Mouse (Mus musculus) kidney, embryonic 15.5 days (tissue): Measurements from ENCODE around the gene Prr3. TPM values are rescaled to one million over a fixed set of nuclear protein-coding genes. Genes with fewer than 3 reads are reported as not detected.

Source experiments
- ATAC-seq: fragments of 200-750 bp; cut with Nextera tagmentation; replicated peaks from 2 replicates; pipeline ENCODE4 v1.8.0; 2017; ENCODE audit warnings: moderate TSS enrichment; ENCODE audit not compliant: low FRiP score
- H3K27ac ChIP-seq: fragments of 300-500 bp; sonication (generic); 2 replicates; pipeline ENCODE4 v1.5.1; 2015; ENCODE audit warnings: mild to moderate bottlenecking, inconsistent platforms
- H3K27me3 ChIP-seq: fragments of 300-500 bp; sonication (generic); 2 replicates; pipeline ENCODE4 v1.6.1; 2015; ENCODE audit warnings: inconsistent platforms
- H3K36me3 ChIP-seq: fragments of 300-500 bp; sonication (generic); 2 replicates; pipeline ENCODE4 v1.6.1; 2015; ENCODE audit warnings: inconsistent platforms
- H3K4me1 ChIP-seq: fragments of 300-500 bp; sonication (generic); 2 replicates; pipeline ENCODE4 v1.6.1; 2015; ENCODE audit warnings: inconsistent platforms
- H3K4me2 ChIP-seq: fragments of 300-500 bp; sonication (generic); 2 replicates; pipeline ENCODE4 v1.6.1; 2015; ENCODE audit warnings: moderate library complexity, mild to moderate bottlenecking, inconsistent platforms
- H3K4me3 ChIP-seq: fragments of 300-500 bp; sonication (generic); replicated peaks from 2 replicates; pipeline ENCODE4 v1.5.1; 2015; ENCODE audit warnings: mild to moderate bottlenecking, inconsistent platforms
- H3K9ac ChIP-seq: fragments of 300-500 bp; sonication (generic); 2 replicates; pipeline ENCODE4 v1.6.1; 2015; ENCODE audit warnings: mild to moderate bottlenecking, inconsistent platforms
- H3K9me3 ChIP-seq: fragments of 300-500 bp; sonication (generic); replicated peaks from 2 replicates; pipeline ENCODE4 v1.6.1; 2016; ENCODE audit warnings: inconsistent platforms
- WGBS: fragments of 180-500 bp; shearing (Covaris S2); methylation state at CpG from one replicate; pipeline ENCODE4 v1.1.7; 2015; ENCODE audit warnings: mixed read lengths; 5-methylcytosine and 5-hydroxymethylcytosine counted together
- polyA plus RNA-seq: library from polyadenylated mRNA; unstranded; fragments of >200 nt; fragmentation: Nextera tagmentation; extraction: Ambion mirVana; gene quantifications from 2 replicates; pipeline ENCODE4 v1.2.1, GENCODE M21; 2015

Gene Prr3
- 41.5 and 42.5 TPM in 2 replicates for polyA plus RNA-seq

DNA sequence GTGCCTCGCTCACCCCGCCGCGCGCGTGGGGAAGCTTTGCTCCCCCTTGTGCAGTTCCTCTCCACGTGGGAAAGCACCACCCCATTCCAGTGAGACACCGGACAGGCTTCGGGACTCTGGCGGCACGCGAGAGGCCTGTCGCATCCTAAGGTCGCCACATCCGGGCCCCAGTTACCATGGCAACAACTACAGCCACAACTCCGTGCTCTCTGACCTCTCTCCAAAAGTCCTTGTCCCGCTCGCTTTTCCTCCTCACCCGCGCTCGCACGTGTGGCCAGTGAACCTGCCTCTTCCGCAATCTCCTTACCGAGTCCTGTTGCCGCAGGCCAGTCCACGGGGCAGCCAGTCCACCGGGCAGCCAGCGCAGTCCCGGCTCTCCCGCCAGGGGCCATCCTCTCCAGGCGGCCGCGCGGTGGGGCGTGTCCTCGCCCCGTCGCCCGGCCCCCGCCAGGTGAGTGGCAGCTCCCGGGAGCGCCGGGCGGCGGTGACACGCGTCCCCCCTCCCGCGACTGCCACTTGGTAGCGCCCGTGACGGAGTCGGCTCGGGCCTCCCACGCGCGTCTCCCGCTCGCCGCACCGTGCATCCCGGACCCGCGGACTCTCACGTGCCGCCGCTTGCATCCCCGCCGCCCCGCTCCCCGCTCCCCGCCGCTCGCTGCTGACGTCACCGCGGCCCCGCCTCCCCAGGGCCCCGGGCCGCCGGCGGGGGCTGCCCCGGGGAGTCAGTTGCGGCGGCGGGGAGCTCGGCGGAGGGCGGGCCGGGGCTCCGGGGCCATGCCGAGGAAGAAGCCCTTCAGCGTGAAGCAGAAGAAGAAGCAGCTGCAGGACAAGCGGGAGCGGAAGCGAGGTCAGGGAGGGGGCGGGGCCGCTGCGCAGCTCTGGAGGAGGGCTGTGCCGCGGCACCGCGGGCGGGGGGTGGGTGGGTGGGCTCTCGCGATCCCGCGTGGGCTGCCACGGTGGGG lies at the start of gene Prr3, which contains the start of gene Gnl1:
TSS of gene Prr3 (minus strand) at position 836 of the 962 bp plus-strand sequence.
TSS of gene Gnl1 (plus strand) at position 451 of the 962 bp plus-strand sequence.
- Histone ChIP-seq H3K9ac (peak within 1 kb of the TSS; percentile 86), H3K4me2 (peak within 1 kb of the TSS; percentile 71), H3K4me3 (peak within 1 kb of the TSS; percentile 78), H3K36me3 (peaks cover 48% of the 10 kb centered on the region), H3K9me3 (no peaks in the 10 kb centered on the region), H3K27ac (peak within 1 kb of the TSS; percentile 96), H3K4me1 (peaks cover 18% of the 10 kb centered on the region), H3K27me3 (no peaks in the 10 kb centered on the region)
- ATAC-seq, result peak; percentile 89
- WGBS, result under 1% methylated on average over 98 of the region's 109 CpGs

DNA sequence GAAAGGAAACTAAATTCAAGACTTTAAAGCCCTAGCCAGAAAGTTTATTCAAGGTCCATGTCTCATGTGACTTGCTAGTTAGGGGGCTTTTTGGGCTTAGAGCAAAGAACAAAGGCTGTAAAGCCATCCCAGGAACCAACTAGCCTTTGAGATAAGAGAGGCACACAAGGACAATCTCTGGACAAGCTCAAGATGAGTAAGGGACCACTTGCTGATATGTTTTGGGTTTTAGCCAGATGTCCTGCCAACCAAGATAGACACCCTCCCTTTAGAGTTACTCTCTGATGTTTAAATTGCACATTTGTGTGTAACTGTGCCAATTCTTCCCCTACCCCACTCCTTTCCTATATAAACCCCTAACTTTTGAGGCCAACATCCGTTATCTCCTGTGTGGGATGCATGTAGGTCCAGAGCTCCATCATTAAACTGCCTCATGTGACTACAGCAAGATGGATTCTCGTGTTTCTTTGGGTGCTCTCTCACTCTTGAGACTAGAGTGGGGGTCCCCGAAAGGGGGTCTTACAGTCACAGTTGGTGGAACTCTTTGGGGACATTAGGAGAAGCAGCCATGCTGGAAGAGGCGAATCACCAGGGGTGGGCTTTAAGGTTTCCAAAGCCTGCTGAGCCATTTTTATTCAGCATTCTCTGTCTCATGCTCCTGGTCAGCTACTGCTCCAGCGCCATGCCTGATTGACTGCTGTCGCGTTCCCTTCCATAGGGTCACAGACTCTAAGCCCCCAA lies 49.0 kb upstream of the Prr3 start:
- Histone ChIP-seq H3K27ac (no peak overlapping the region), H3K9me3 (no peaks in the 10 kb centered on the region), H3K4me1 (peaks cover 13% of the 10 kb centered on the region), H3K4me3 (no peak overlapping the region), H3K27me3 (peaks cover 4% of the 10 kb centered on the region; the same call in 1 of the 2 replicates), H3K9ac (no peak overlapping the region), H3K36me3 (no peaks in the 10 kb centered on the region), H3K4me2 (no peak overlapping the region)
- WGBS, result 75% methylated on average over 7 of the region's 7 CpGs
- ATAC-seq, result no peak

DNA sequence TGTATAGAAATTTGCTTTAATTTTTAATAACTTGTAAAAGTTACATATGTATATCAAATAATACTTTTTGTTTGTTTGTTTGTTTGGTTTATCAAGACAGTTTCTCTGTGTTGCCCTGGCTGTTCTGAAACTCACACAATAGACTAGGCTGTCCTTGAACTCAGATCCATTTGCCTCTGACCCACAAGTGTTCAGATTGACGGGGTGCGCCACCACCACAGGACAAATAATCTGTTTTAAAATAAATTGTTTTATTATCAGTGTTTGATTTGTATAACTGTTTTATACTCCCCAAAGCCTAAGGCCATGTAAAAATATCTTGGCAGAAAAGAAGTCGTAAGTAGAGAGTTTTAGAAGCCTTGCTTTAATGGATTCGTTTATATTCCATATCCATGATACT lies 47.6 kb upstream of the Prr3 start:
- WGBS, result 91% methylated on average over 4 of the region's 4 CpGs
- Histone ChIP-seq H3K9ac (no peak overlapping the region), H3K36me3 (no peaks in the 10 kb centered on the region)

DNA sequence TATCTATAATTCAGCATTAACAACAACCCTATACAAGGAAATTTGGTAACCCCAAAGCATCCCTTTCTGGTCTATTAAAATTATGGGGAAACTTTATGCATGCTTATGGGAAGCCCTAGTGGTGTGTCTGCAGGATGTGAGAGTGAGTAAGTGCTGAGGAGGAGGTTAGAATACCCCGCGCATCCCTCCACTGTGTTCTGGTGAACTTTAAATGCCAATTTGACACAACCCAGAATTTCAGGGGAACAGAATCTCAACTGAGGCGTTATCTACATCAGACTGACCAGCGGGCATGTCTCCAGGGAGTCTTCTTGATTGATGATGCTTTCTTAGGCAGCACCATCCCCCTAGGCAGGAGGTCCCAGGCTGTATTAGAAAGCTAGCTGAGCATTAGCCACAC lies 45.9 kb upstream of the Prr3 start:
- Histone ChIP-seq H3K4me3 (no peak overlapping the region), H3K27me3 (no peaks in the 10 kb centered on the region), H3K4me2 (no peak overlapping the region), H3K9me3 (no peaks in the 10 kb centered on the region), H3K4me1 (peaks cover 17% of the 10 kb centered on the region), H3K36me3 (no peaks in the 10 kb centered on the region), H3K9ac (no peak overlapping the region), H3K27ac (no peak overlapping the region)
- ATAC-seq, result no peak
- 70% methylated on average over 4 of the region's 4 CpGs for WGBS

More for the DNA sequence above, 47.6 kb upstream of the Prr3 start:
- no peak for ATAC-seq
- no peak overlapping the region for H3K4me3 ChIP-seq
- H3K4me1 ChIP-seq, result peaks cover 24% of the 10 kb centered on the region
- no peak overlapping the region for H3K27ac ChIP-seq
- no peak overlapping the region for H3K4me2 ChIP-seq
- H3K9me3 ChIP-seq, result no peaks in the 10 kb centered on the region
- peaks cover 4% of the 10 kb centered on the region; the same call in 1 of the 2 replicates for H3K27me3 ChIP-seq

DNA sequence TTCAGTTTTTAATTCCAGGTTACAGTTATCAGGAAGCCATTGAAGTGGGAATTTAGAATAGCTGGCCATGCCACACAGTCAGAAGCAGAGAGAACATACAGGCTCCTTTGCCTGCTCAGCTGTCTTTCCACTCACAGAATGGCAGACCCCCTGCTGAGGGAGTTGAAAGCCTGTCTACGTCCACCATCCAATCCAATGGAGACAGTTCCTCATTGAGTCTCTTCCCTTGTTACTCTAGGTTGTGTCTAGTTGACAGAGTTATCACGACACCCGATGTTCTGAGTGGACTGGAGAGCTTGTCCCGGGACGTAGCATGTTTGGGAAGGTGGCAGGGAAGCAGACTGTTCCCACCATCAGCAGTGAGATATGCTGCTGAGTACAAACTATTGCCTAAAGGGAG lies 45.2 kb upstream of the Prr3 start:
- H3K4me2 ChIP-seq, result no peak overlapping the region
- peaks cover 17% of the 10 kb centered on the region for H3K4me1 ChIP-seq
- no peak overlapping the region for H3K27ac ChIP-seq
- H3K9me3 ChIP-seq, result no peaks in the 10 kb centered on the region; the same call in 1 of the 2 replicates
- H3K27me3 ChIP-seq, result no peaks in the 10 kb centered on the region
- 80% methylated on average over 5 of the region's 5 CpGs for WGBS
- H3K36me3 ChIP-seq, result no peaks in the 10 kb centered on the region
- ATAC-seq, result no peak
- no peak overlapping the region for H3K9ac ChIP-seq
- no peak overlapping the region for H3K4me3 ChIP-seq

DNA sequence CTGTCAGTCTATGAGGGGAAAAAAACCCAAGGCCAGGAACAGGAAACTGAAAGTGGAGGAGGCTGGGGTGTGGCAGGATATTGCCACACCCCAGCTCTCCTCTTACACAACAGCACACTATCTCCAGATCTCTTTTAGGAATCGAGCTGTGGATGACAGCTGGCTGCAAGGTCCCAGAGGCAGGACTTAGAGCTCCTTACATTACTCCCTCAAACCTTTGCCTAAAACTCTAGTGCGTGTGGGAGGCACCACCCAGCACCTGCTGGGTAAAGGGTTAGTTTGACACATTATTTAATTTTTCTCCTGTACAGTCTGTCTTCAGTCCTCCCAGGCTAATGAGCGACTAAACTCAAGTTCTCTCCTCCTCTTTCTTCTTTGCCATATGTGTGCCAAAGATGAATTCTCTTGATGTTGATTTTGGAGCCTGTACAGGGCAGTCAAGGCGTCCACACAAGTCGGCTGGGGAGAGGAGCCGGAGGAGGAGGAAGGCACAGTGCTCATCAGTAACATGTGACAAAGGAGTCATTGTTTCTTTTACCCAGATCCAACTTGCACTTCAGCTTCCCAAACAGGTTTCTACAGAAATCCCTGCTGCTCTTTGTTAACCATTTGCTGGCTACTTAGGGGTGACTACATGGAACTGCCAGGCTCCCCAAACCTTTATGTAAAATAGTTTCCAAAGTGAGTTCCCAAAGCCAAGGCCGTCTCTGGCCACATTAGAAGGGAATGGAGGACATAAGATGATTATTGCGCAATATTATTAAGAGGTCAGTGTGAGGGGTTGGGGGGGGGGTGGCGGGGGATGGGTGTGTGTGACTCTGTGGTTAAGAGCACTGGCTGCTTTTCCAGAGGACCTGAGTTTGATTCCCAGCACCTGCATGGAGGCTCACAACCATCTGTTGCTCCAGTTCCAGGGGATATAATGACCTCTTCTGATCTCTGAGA lies 43.9 kb upstream of the Prr3 start:
- Histone ChIP-seq H3K36me3 (no peaks in the 10 kb centered on the region), H3K4me1 (peaks cover 17% of the 10 kb centered on the region), H3K9ac (no peak overlapping the region), H3K27me3 (no peaks in the 10 kb centered on the region), H3K9me3 (no peaks in the 10 kb centered on the region; the same call in 1 of the 2 replicates), H3K4me2 (peak overlapping the region; percentile 21; the same call in 1 of the 2 replicates), H3K27ac (peak overlapping the region; percentile 54), H3K4me3 (no peak overlapping the region)
- no peak for ATAC-seq
- 48% methylated on average over 9 of the region's 9 CpGs for WGBS

DNA sequence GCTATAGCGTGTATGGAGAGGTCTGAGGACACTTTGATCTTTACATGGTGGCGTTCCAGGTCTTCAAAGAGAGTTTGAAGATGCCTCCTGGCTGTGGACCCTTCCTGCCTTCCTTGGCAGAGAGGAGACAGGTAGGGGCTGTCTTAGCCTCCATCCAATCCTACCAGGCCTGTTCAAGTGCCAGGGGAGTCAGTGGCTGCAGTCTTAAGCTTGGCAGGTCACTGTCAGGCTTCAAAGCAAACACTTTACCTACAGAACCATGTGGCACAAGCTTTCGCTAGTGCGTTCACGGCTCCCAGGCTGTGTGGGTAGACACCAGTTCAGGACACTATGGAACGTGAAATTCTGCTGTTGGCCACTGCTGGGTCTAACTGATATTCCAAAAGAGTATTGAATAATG lies 42.9 kb upstream of the Prr3 start:
- WGBS, result 89% methylated on average over 6 of the region's 6 CpGs
- Histone ChIP-seq H3K9me3 (no peaks in the 10 kb centered on the region; the same call in 1 of the 2 replicates), H3K4me2 (no peak overlapping the region), H3K4me3 (no peak overlapping the region), H3K27ac (no peak overlapping the region), H3K4me1 (peaks cover 17% of the 10 kb centered on the region), H3K27me3 (no peaks in the 10 kb centered on the region), H3K36me3 (no peaks in the 10 kb centered on the region), H3K9ac (no peak overlapping the region)
- ATAC-seq, result no peak

DNA sequence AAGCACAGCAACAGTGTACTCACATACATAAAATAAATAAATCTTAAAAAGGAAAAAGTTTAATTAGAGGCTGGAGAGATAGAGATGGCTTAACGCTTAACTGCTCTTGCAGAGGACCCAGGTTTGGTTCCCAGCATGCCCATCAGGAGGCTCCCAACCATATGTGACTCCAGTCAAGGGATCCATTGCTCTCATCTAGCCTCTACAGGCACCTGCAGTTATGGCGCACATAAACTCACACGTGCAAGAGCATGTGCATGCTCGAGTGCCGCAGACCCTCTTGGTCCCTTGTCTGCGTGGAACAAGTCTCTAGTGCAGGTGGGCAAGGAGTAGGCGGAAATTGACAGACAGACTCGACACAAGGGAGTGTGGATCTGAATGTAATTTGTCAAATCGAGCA lies 42.1 kb upstream of the Prr3 start:
- H3K9me3 ChIP-seq, result no peaks in the 10 kb centered on the region; the same call in 1 of the 2 replicates
- no peak overlapping the region for H3K4me2 ChIP-seq
- H3K27ac ChIP-seq, result no peak overlapping the region
- H3K4me1 ChIP-seq, result peaks cover 17% of the 10 kb centered on the region
- no peaks in the 10 kb centered on the region for H3K27me3 ChIP-seq
- H3K36me3 ChIP-seq, result no peaks in the 10 kb centered on the region
- WGBS, result 94% methylated on average over 9 of the region's 9 CpGs
- ATAC-seq, result no peak
- H3K4me3 ChIP-seq, result no peak overlapping the region
- H3K9ac ChIP-seq, result no peak overlapping the region

DNA sequence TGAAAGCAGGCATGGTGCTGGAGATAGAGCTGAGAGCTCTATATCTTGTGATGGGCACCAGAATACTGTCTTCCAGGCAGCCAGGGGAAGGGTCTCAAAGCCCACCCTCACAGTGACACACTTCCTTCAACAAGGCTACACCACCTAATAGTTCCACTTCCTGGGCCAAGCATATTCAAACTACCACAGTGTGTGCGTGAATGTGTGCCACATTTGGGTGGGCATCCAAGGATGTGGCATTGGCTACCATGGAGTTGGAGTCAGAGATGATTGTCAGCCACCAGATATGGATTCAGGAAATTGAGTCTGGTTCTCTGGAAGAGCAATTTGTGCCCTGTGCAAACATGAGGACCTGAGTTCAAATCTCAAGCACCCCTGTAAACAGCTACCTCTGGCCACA lies 41.3 kb upstream of the Prr3 start:
- Histone ChIP-seq H3K9ac (no peak overlapping the region), H3K4me3 (no peak overlapping the region), H3K36me3 (no peaks in the 10 kb centered on the region), H3K9me3 (no peaks in the 10 kb centered on the region; the same call in 1 of the 2 replicates), H3K4me1 (peaks cover 17% of the 10 kb centered on the region), H3K27ac (no peak overlapping the region), H3K27me3 (no peaks in the 10 kb centered on the region), H3K4me2 (no peak overlapping the region)
- ATAC-seq, result no peak
- 91% methylated on average over 1 of the region's 1 CpGs for WGBS

DNA sequence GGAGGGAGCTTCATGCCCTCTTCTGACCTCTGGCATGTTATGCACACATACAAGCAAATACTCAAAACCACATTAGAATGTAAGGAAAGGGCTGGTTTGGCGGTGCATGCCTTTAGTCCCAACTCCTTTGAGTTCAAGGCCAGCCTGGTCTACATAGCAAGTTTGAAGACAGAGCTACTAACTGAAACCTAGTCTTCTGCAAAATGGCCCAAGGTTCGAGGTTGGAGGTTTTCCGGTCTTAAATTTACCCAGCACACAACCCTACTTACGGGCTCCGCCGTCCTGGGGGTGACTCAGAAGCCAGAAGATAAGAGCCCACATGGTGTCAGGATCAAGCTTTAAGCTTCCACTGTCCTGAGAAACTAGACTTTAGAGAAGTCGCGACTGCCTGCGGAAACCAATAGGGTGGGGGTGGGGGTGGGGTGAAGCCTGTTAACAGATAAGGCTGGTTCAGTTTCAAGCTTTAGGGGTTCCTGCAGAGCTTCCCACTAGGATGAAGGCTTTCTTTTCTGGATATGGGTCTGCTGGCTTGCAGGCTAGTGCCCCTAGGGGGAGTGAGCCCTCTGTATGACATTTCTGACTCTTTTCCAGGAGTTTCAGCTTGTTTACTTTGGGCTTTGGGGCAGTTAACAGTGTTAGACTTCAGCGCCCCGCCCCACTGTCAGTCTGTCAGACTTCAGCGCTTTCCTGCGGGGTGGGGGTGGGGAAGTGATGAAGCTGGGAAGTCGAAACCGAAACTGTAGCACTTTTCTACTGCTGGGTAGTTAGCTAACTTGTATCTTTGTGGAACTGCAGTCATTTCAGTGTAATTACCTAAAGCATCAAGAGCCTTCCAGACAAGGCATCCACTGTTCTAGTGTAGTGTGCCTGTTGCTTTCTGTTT lies 40.4 kb upstream of the Prr3 start, which contains the start of gene H2-T24:
TSS of gene H2-T24 (minus strand) at position 370 of the 883 bp plus-strand sequence.
- peaks cover 17% of the 10 kb centered on the region for H3K4me1 ChIP-seq
- H3K27ac ChIP-seq, result no peak within 1 kb of the TSS
- no peaks in the 10 kb centered on the region for H3K27me3 ChIP-seq
- peak within 1 kb of the TSS; percentile 5; the same call in 1 of the 2 replicates for H3K4me3 ChIP-seq
- ATAC-seq, result peak; percentile 58
- peak within 1 kb of the TSS; percentile 31 for H3K4me2 ChIP-seq
- H3K36me3 ChIP-seq, result peaks cover 5% of the 10 kb centered on the region; the same call in 1 of the 2 replicates
- no peak within 1 kb of the TSS for H3K9ac ChIP-seq
- H3K9me3 ChIP-seq, result no peaks in the 10 kb centered on the region; the same call in 1 of the 2 replicates
- WGBS, result 46% methylated on average over 15 of the region's 15 CpGs
